ENCODE assay signal across 8 mouse cellular contexts in genomic region chr4:31963354-31964193, GRCm38 (mm10). TPM values are rescaled to one million over a fixed set of nuclear protein-coding genes. Genes with fewer than 3 reads are reported as not detected.
DNase-seq lines count a peak whose midpoint lies in the region; ATAC-seq and TF ChIP-seq lines count a peak whose summit lies in the region.

Gene Map3k7, plus strand, starts transcription at chr4:31964097.

- no peaks in the 10 kb centered on the region for H3K9me3 ChIP-seq in MEL (replicated peaks; ENCODE audit: insufficient read depth, low read length)
- H3K9me3 ChIP-seq in forebrain, postnatal 0 days (ENCODE audit: low read length), result no peaks in the 10 kb centered on the region
- no peaks in the 10 kb centered on the region for H3K9me3 ChIP-seq in lung, embryonic 15.5 days

- H3K4me1 ChIP-seq in MEL (ENCODE audit: control insufficient read depth in 1 of 2, insufficient read depth in 2 of 2, low read length in 2 of 2), result peaks cover 4 to 13% of the 10 kb centered on the region in 2 experiments; a peak in 3 of 4 replicates
- H3K4me1 ChIP-seq in cerebellum, adult 2 months (ENCODE audit: control insufficient read depth, insufficient read depth, low read length), result no peaks in the 10 kb centered on the region; the same call in 1 of the 2 replicates
- H3K4me1 ChIP-seq in forebrain, postnatal 0 days (ENCODE audit: insufficient read depth), result peaks cover 15% of the 10 kb centered on the region; the same call in 1 of the 2 replicates
- peaks cover 19% of the 10 kb centered on the region; the same call in 1 of the 2 replicates for H3K4me1 ChIP-seq in lung, embryonic 15.5 days

- H3K9ac ChIP-seq in MEL (ENCODE audit: control insufficient read depth, low read depth, low read length, poor library complexity, severe bottlenecking), result peak within 1 kb of the TSS; percentile 98
- H3K9ac ChIP-seq in forebrain, postnatal 0 days, result peak within 1 kb of the TSS; percentile 89
- H3K9ac ChIP-seq in lung, embryonic 15.5 days, result peak within 1 kb of the TSS; percentile 88

- peak; percentile 97 for ATAC-seq in forebrain, postnatal 0 days
- ATAC-seq in lung, embryonic 15.5 days (ENCODE audit: borderline replicate concordance, extremely low read depth, low FRiP score, low TSS enrichment), result peak; percentile 96

- under 1% methylated on average over 88 of the region's 88 CpGs for WGBS in cerebellum, adult 2 months
- 2% methylated on average over 88 of the region's 88 CpGs for WGBS in forebrain, postnatal 0 days
- WGBS in lung, embryonic 15.5 days, result under 1% methylated on average over 88 of the region's 88 CpGs

- no peak for TF ChIP-seq CTCF in MEL (IDR thresholded peaks at IDR 0.05 in 2 of 3, conservative IDR thresholded peaks at IDR 0.05 in 1 of 3; ENCODE audit: control insufficient read depth in 1 of 3, insufficient read depth in 1 of 3, low read depth in 2 of 3, low read length in 3 of 3, poor library complexity in 1 of 3, severe bottlenecking in 1 of 3)
- no peak for TF ChIP-seq CTCF in cerebellum, adult 2 months (IDR thresholded peaks at IDR 0.05; ENCODE audit: borderline replicate concordance, insufficient read depth, low read depth, low read length)
- TF ChIP-seq CTCF in forebrain, postnatal 0 days (IDR thresholded peaks at IDR 0.05; ENCODE audit: low read depth), result no peak

- TF ChIP-seq POLR2A in MEL (IDR thresholded peaks at IDR 0.05; ENCODE audit: control insufficient read depth in 1 of 2, insufficient read depth in 1 of 2, low read depth in 1 of 2, low read length in 2 of 2, poor library complexity in 1 of 2), result peak; percentile 82 to 96
- peak; percentile 47; the same call in 1 of the 2 replicates for TF ChIP-seq POLR2A in cerebellum, adult 2 months (IDR thresholded peaks at IDR 0.05; ENCODE audit: borderline replicate concordance, insufficient read depth, low read length)

- H3K79me2 ChIP-seq in MEL (ENCODE audit: control insufficient read depth, insufficient read depth, low read length, poor library complexity), result peaks cover 40% of the 10 kb centered on the region

- H3K4me3 ChIP-seq in MEL (ENCODE audit: control insufficient read depth in 1 of 2, insufficient read depth in 1 of 2, low read depth in 2 of 2, low read length in 2 of 2), result peak within 1 kb of the TSS; percentile 98
- H3K4me3 ChIP-seq in cerebellum, adult 2 months (replicated peaks; ENCODE audit: insufficient read depth, low read depth, low read length), result peak within 1 kb of the TSS; percentile 96
- peak within 1 kb of the TSS; percentile 90 for H3K4me3 ChIP-seq in forebrain, postnatal 0 days (ENCODE audit: low read depth, low read length)
- peak within 1 kb of the TSS; percentile 95 for H3K4me3 ChIP-seq in lung, embryonic 15.5 days

- TF ChIP-seq EP300 in MEL (IDR thresholded peaks at IDR 0.05; ENCODE audit: low read depth in 1 of 2, low read length in 2 of 2), result no peak

- TF ChIP-seq RAD21 in MEL (IDR thresholded peaks at IDR 0.05; ENCODE audit: low read depth, low read length), result no peak

- DNase-seq in MEL (ENCODE audit: low read depth, low spot score), result peak; percentile 94
- DNase-seq in cerebellum, adult 2 months, result peak; percentile 92 to 96
- peak; percentile 97 for DNase-seq in forebrain, postnatal 0 days
- peak; percentile 97 for DNase-seq in heart, postnatal 4 days
- peak; percentile 86 to 93 for DNase-seq in layer of hippocampus, adult 8-10 months (ENCODE audit: low spot score in 2 of 2)
- DNase-seq in ovary, adult 18-20 months (ENCODE audit: low spot score), result peak; percentile 83
- peak; percentile 92 for DNase-seq in thymus, postnatal 0 days (ENCODE audit: low spot score)

- no peaks in the 10 kb centered on the region for H3K27me3 ChIP-seq in MEL (ENCODE audit: control insufficient read depth in 1 of 2, insufficient read depth in 2 of 2, low read length in 2 of 2)
- H3K27me3 ChIP-seq in cerebellum, adult 2 months (ENCODE audit: control insufficient read depth, insufficient read depth, low read length), result no peaks in the 10 kb centered on the region
- no peaks in the 10 kb centered on the region for H3K27me3 ChIP-seq in forebrain, postnatal 0 days (ENCODE audit: insufficient read depth, low read length)
- no peaks in the 10 kb centered on the region for H3K27me3 ChIP-seq in lung, embryonic 15.5 days

- H3K27ac ChIP-seq in MEL (ENCODE audit: control insufficient read depth, low read depth, low read length), result peak within 1 kb of the TSS; percentile 95
- H3K27ac ChIP-seq in cerebellum, adult 2 months (ENCODE audit: insufficient read depth, low read length), result peak within 1 kb of the TSS; percentile 89
- H3K27ac ChIP-seq in forebrain, postnatal 0 days (ENCODE audit: low read depth, low read length), result peak within 1 kb of the TSS; percentile 99
- peak within 1 kb of the TSS; percentile 99 for H3K27ac ChIP-seq in lung, embryonic 15.5 days

- H3K4me2 ChIP-seq in forebrain, postnatal 0 days (ENCODE audit: low read depth), result peak within 1 kb of the TSS; percentile 85
- peak within 1 kb of the TSS; percentile 72 for H3K4me2 ChIP-seq in lung, embryonic 15.5 days

- H3K36me3 ChIP-seq in MEL (ENCODE audit: control insufficient read depth in 1 of 2, insufficient read depth in 2 of 2, low read length in 2 of 2), result peaks cover 0 to 31% of the 10 kb centered on the region in 2 experiments; a peak in 3 of 4 replicates
- no peaks in the 10 kb centered on the region for H3K36me3 ChIP-seq in forebrain, postnatal 0 days (ENCODE audit: insufficient read depth)
- no peaks in the 10 kb centered on the region for H3K36me3 ChIP-seq in lung, embryonic 15.5 days

TF ChIP-seq in MEL, 35 proteins besides CTCF, POLR2A, EP300 and RAD21:
- 0 out of 2 replicates have a peak, but pooled peaks have one; percentile 11 for TF ChIP-seq MYC (IDR thresholded peaks at IDR 0.05; ENCODE audit: low read depth, low read length)
- no peak for TF ChIP-seq USF1 (IDR thresholded peaks at IDR 0.05; ENCODE audit: low read depth, low read length)
- peak; percentile 97 for TF ChIP-seq CHD2 (IDR thresholded peaks at IDR 0.05; ENCODE audit: low read length)
- TF ChIP-seq KAT2A (conservative IDR thresholded peaks at IDR 0.05; ENCODE audit: low read depth, low read length), result peak; percentile 65; the same call in 1 of the 2 replicates
- TF ChIP-seq JUND (IDR thresholded peaks at IDR 0.05; ENCODE audit: low read depth, low read length), result no peak
- peak; percentile 81 for TF ChIP-seq ZMIZ1 (IDR thresholded peaks at IDR 0.05; ENCODE audit: low read depth, low read length)
- peak; percentile 83 for TF ChIP-seq POLR2AphosphoS2 (IDR thresholded peaks at IDR 0.05; ENCODE audit: low read length)
- TF ChIP-seq MAX (IDR thresholded peaks at IDR 0.05; ENCODE audit: low read length), result 0 out of 2 replicates have a peak, but pooled peaks have one; percentile 16
- TF ChIP-seq MAFK (IDR thresholded peaks at IDR 0.05; ENCODE audit: borderline replicate concordance, low read depth, low read length), result no peak
- peak; percentile 93 for TF ChIP-seq NELFE (IDR thresholded peaks at IDR 0.05; ENCODE audit: low read depth, low read length)
- TF ChIP-seq ZNF384 (IDR thresholded peaks at IDR 0.05; ENCODE audit: low read depth, low read length), result no peak
- peak; percentile 77 for TF ChIP-seq ELF1 (IDR thresholded peaks at IDR 0.05; ENCODE audit: low read depth, low read length)
- TF ChIP-seq HCFC1 (IDR thresholded peaks at IDR 0.05; ENCODE audit: low read depth, low read length), result peak; percentile 90
- TF ChIP-seq POLR2AphosphoS5 (IDR thresholded peaks at IDR 0.05; ENCODE audit: borderline replicate concordance, low read depth, low read length), result 0 out of 2 replicates have a peak, but pooled peaks have one; percentile 64
- TF ChIP-seq ZC3H11A (IDR thresholded peaks at IDR 0.05; ENCODE audit: low read depth, low read length), result no peak
- TF ChIP-seq TBP (IDR thresholded peaks at IDR 0.05; ENCODE audit: low read depth, low read length), result peak; percentile 62; the same call in 1 of the 2 replicates
- TF ChIP-seq SIN3A (IDR thresholded peaks at IDR 0.05; ENCODE audit: low read length), result peak; percentile 75
- TF ChIP-seq MXI1 (IDR thresholded peaks at IDR 0.05; ENCODE audit: low read depth, low read length), result peak; percentile 77

RNA-seq across cellular contexts. Expression of gene Map3k7, which starts in this region (rescaled TPM):
- total RNA-seq in MEL (2012; rRNA removed), result 31.2 and 35.8 TPM in 2 replicates
- 10 to 100 TPM in 1 of 2 experiments, not detected in 1; 54.2 TPM for polyA plus RNA-seq in MEL (2012; ENCODE audit: insufficient read depth in 1 of 2, insufficient read length in 2 of 2, low read depth in 1 of 2, low replicate concordance in 2 of 2, missing spikeins in 1 of 2)
- polyA plus RNA-seq in cerebellum, adult 2 months (2012; rRNA removed), result 38.7 and 39.0 TPM in 2 replicates
- 45.3 and 53.6 TPM in 2 replicates for total RNA-seq in forebrain, postnatal 0 days (2014; rRNA removed)
- 15.9 and 17.6 TPM in 2 replicates for polyA plus RNA-seq in forebrain, postnatal 0 days (2015; fragmentation: Nextera tagmentation; extraction: Ambion mirVana)
- total RNA-seq in heart, postnatal 4 days (2021), result 10 to 100 TPM; 69.6 to 76.0 TPM
- total RNA-seq in layer of hippocampus, adult 8-10 months (2022), result 10 to 100 TPM; 34.6 to 46.9 (median 40.3) TPM
- polyA plus RNA-seq in lung, embryonic 15.5 days (2015; fragmentation: Nextera tagmentation; extraction: Ambion mirVana), result 33.1 and 34.6 TPM in 2 replicates
- 26.5 and 28.3 TPM in 2 replicates for polyA plus RNA-seq in thymus, postnatal 0 days (2015; fragmentation: Nextera tagmentation; extraction: Ambion mirVana)

Comparison
In these comparisons a context has a peak if more than half of its experiments do, and no peak if none do; other contexts are left out.
1. Peak in every context shown above with its lines: DNase-seq, ATAC-seq, H3K4me3 ChIP-seq and H3K27ac ChIP-seq.